Mouse (Mus musculus) central nervous system, embryonic 18 days (tissue): ENCODE measurements around the gene Ddx20. TPM values are rescaled to one million over a fixed set of nuclear protein-coding genes. Genes with fewer than 3 reads are reported as not detected.

Experiments
- polyA plus RNA-seq: library from polyadenylated mRNA; depleted of rRNA; stranded (reverse); fragments of >200 nt; gene quantifications from 2 replicates; pipeline ENCODE4 v1.2.3, GENCODE M21; 2012; rRNA removed

The Ddx20 gene
- 15.8 and 16.1 TPM in 2 replicates for polyA plus RNA-seq

DNA sequence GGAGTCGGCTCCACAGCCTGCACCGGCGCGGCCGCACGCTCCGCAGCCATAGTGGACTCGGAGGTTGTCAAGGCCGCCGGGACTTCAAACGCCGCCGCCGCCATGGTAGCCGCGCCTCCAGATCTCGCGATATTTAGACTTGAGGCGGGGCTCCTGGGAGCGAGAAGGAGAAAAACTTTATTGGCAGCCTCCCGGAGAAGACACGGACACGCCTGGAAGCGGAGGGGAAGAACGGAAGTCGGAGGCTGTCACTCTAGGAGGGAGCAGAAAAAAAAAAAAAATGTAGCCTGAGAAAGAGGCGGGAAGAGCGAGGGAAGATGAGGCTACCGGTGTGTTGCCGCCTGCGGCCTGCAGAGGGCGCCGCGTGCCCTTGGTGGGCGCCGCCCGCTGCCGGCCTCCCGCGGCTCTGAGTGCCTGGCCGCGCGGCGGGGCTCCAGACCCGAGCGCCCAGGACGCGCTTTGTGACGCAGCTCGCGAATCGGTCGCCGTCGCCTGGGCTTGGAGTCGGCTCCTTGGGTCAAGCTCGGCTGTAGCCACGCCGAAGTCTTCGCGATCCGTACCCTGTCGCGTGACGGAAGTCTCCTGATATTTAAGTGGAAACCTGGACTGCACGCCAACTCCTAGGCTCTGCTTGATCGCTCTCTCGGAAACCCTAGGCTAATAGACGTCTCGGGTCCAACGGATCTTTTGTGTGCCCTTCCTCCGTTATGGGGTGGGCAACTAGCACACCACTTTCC lies at the start of gene Ddx20:
Gene Ddx20, minus strand, starts transcription at position 251 of the 737 bp plus-strand sequence.

DNA sequence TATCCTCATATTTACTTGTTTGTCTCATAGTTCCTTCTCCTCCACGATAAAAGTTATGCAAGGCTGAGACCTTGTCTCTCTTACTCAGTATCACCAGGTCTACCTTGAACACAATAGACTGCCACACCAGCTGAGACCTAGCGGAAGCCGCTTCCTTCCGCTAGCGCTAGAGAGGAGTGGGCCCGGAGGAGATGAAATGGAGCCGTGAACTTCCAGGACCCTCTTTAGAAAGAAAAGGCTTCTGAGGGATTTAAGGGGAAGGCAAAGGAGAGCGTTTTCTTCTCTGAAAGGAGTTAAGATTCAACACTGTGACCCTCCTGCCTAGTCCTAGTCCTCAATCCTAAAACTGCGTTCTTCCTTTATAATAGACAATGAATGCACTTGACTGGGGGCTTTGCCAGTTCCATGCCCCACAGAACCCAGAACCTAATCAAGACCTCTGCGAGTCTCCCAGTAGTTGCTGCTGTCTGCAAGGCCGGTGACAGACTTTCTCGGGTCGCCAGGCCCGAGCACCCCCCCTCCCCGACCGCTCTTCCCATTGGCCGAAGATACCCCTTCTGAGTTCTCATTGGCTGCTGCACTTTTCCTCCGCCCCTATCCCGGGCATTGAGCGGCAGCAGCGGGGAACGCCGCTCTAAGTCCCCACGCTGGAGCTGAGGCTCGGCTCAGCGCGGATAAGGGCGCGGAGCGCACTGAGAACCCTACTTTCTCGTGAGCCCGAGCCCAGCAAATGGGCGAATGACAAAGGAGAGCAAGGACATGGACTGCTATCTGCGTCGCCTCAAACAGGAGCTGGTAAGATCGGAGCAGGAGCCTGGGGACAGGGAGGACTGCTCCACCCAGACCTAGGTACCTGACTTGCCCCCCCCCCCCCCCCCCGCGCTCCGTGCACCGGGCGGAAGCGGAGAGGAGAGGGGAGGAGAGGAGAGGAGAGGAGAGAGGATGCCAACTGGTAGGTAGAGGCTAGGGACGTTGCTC lies 16.9 kb upstream of the Ddx20 start, which contains the start of gene Inka2:
Gene Inka2, plus strand, starts transcription at position 569 of the 978 bp plus-strand sequence.

Other genes starting within 250 kb of the Ddx20 start
- 21.1 and 23.2 TPM in 2 replicates for gene Kcnd3, start 235.2 kb downstream of the Ddx20 start, polyA plus RNA-seq
- gene Inka2, start 17.0 kb upstream of the Ddx20 start, polyA plus RNA-seq = 10.8 and 11.7 TPM in 2 replicates
- 41.1 and 49.6 TPM in 2 replicates for gene Rap1a, start 113.8 kb upstream of the Ddx20 start, polyA plus RNA-seq
- 0.19 TPM in 2 replicates for gene Adora3, start 183.3 kb upstream of the Ddx20 start, polyA plus RNA-seq
- gene Tmigd3, start 183.3 kb upstream of the Ddx20 start, polyA plus RNA-seq = 0.16 TPM in 1 of 2 replicates, not detected in the other
- gene I830077J02Rik, start 245.1 kb upstream of the Ddx20 start, polyA plus RNA-seq = 0.31 and 0.49 TPM in 2 replicates